Mouse (Mus musculus): ENCODE results near the gene Fth1.

DNA sequence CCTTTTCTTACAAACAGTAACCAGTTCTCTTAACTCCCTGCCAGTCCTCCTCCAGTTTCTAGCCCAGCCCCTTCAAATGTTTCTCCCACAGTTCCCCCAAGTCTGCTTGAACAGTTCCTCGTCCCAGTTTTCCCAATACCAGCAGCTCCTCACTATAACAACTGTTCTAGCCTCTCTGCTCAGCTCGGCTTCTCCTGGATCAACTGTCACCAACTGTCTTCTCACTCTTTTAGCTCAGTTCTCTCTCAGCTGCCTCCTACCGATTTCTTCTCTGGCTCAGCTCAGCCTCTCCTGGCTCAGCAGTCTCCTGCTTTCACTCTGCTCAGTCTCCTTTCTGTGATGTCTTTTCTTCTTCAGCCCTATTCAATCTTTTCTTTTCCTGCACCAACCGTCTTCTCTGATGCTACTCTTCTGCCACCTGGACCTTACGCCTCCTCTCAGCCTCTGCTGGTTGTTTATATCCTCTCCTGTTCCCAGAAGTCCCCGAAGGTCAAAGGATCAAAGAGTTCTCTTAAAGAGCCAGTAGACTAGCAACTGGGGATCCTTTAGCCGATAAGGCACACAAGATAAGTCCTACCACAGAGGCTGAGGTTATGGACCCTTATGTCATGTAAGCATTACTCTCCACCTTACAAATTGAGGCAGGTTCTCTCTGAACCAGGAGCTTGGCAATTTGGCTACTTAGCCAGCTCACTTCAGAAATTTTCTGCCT, 16.0 kb upstream of the Fth1 start:
- no peak for TF ChIP-seq CTCF (IDR thresholded peaks at IDR 0.05; ENCODE audit: low read depth, low read length)
- no peak for TF ChIP-seq GATA1 (IDR thresholded peaks at IDR 0.05; ENCODE audit: borderline replicate concordance, low read length)
- TF ChIP-seq GATA2 (IDR thresholded peaks at IDR 0.05; ENCODE audit: borderline replicate concordance, low read depth, low read length), result no peak

Measured in G1E (cell line).